Mouse (Mus musculus): Measurements from ENCODE around the gene 1700028P14Rik.

The 1700028P14Rik gene

DNA sequence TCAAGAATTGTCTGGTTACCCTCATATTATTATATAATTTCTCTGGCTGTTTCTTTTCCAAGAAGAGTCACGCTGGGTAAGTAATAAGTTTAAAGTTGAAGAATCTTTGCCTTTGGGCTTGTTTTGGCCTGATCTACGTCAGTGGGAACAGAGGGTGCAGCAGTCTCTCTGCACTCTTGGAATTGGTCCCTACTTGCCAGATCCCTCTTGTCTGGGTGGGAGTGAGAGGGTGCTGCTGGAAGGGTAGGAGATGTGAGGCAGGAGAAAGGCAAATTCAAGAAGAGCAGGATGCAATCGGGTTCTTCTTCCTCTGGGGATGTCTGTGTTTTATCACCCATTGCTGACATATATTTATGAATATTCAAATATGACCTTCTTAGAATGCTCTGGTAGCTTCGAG is 42.9 kb downstream of the 1700028P14Rik start:
- intact Hi-C loops (cut with DNase I) = no loop called here

DNA sequence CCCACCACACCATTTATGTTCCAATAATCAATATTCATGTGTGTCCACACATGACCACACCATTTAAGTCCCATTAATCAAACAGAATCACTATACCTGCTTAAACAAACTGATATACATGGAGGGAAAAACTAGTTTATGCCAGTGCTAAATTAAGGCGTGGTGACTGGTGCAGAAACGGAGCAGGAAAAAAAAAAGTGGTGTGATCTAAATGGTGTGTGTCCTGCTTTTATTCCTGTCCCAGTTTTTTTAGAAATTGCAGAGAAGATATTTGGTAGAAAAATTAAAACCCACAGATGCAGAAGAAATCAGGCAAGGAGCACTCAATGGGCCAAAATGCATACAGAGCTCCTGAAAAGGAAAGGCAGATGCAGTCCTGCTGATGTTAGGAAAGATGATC is 44.7 kb downstream of the 1700028P14Rik start:
- intact Hi-C loops (cut with DNase I) = no loop called here

DNA sequence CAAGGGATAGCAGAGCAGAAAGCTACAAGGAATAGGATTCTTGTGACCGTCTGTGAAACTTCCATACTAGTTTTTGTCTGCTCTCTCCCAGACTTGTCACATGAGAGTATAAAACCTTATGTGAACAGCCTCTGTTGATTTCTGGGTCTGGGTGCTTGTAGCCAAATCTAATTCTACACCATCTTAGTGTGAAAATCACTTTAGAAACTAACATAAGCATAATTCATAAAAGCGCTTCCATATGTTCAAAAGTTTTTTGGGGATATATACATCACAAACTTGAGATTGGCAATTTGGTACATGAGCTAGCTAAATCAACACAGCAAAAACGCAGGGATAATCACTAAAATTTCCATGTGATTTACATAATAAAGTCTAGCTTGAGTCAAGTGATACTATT is 57.7 kb downstream of the 1700028P14Rik start:
- intact Hi-C loops (cut with DNase I) = no loop called here

- intact Hi-C loops (cut with DNase I) = loop anchor here (10.0 kb wide), 1 partner anchor 386 kb away; no protein-coding TSS in a partner anchor
These were observed 73.8 kb downstream of the 1700028P14Rik start for GRCm38 (mm10) chr19:23578606-23579355.

DNA sequence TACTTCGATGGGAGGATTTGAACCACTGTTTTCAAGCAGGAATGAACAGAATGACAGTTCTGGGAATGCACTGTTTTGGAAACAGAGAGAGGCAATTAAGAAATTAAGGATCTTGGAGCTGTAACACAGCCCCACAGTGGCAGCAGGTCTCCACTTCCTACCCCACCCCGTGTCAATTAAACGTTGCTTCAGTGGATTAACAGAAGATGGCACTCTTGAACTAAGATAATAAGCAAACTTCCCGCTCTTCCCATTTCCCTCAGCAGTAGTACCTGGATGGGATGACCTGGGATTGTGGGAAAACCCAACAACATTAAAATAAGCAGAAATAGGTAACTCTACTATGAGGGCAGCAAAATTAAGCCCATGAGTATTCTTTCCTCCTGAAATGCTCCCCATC is 75.9 kb downstream of the 1700028P14Rik start:
- intact Hi-C loops (cut with DNase I) = loop anchor here (10.0 kb wide), 1 partner anchor 388 kb away; no protein-coding TSS in a partner anchor

DNA sequence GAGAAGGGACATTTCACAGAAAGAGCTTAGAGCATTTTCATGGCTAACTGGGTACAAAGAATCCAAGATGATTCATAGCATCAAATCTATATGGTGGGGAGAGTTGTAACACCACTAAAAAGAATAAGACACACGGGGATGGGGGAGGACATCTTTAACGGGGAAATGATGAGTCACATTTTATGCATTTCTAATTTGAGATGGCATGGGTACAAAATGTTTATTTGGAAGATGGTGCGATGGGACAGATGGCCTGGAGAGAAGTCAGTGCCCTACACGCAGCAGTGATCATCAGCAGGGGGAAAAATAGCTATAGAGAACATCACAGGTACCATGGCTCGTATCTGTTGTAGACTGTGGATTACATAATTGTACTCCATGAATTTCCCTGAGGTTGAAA is 88.9 kb downstream of the 1700028P14Rik start:
- intact Hi-C loops (cut with DNase I) = no loop called here

- intact Hi-C loops (cut with DNase I) = no loop called here
These were observed 90.0 kb downstream of the 1700028P14Rik start for GRCm38 (mm10) chr19:23562588-23562987.

GRCm38 (mm10) chr19:23562061-23562460 is 90.6 kb downstream of the 1700028P14Rik start:
- intact Hi-C loops (cut with DNase I) = no loop called here

GRCm38 (mm10) chr19:23553450-23553849 is 99.2 kb downstream of the 1700028P14Rik start:
- intact Hi-C loops (cut with DNase I) = no loop called here

DNA sequence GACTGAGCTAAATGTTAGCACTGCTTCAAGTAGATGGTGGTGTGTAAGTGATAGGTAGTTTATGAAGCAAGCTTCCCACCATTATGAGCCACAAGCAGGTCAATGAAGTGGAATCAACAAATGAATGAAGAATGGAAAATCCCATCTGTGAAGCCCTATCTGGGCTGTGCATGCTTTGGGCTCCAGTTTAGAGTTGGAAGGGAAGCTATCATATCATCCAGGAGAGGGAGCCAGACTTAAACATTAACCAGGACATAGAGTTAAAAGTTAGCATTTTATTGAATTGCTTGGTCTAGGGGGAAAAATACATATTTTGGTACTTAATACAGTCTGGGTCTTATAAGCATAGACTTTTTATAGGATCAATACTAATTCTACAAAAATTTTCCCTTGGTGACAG is 107.0 kb downstream of the 1700028P14Rik start:
- intact Hi-C loops (cut with DNase I) = no loop called here

GRCm38 (mm10) chr19:23543244-23544004 is 109.2 kb downstream of the 1700028P14Rik start:
- intact Hi-C loops (cut with DNase I) = no loop called here

GRCm38 (mm10) chr19:23542759-23543158 is 109.9 kb downstream of the 1700028P14Rik start:
- intact Hi-C loops (cut with DNase I) = no loop called here

DNA sequence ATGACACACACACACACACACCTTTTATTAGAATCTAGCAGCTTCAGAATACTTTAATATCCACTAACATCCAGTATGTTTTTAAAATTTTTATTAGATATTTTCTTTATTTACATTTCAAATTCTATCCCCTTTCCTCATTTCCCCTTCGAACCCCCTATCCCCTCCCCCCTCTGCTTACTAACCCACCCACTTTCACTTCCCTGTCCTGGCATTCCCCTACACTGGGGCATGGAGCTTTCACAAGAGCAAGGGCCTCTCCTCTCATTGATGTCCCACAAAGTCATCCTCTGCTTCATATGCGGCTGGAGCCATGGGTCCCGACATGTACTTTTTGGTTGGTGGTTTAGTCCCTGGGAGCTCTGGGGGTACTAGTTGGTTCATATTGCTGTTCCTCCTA is 116.9 kb downstream of the 1700028P14Rik start:
- intact Hi-C loops (cut with DNase I) = no loop called here

GRCm38 (mm10) chr19:23531899-23532298 is 120.7 kb downstream of the 1700028P14Rik start:
- intact Hi-C loops (cut with DNase I) = no loop called here

DNA sequence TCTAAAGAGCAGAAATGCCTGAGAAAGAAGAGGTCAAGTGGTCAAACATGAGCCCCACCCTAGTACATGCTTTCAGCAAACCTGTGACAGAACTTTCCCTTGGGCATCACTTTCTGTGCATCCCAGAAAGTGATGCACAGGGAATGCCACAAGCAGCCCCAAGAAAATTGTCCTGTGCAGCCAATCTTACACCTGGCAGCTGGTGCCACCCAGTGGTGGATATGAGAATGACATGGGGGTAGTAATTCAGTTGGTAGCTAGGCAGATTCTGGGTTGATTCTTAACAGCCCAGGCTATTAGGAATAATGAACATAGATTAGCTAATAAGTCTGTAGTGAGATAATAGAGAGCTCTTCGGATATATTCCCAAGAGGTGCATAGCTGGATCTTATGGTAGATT is 128.9 kb downstream of the 1700028P14Rik start:
- intact Hi-C loops (cut with DNase I) = loop anchor here (5.0 to 10.0 kb wide), 3 partner anchors 36 to 609 kb away; no protein-coding TSS in a partner anchor

DNA sequence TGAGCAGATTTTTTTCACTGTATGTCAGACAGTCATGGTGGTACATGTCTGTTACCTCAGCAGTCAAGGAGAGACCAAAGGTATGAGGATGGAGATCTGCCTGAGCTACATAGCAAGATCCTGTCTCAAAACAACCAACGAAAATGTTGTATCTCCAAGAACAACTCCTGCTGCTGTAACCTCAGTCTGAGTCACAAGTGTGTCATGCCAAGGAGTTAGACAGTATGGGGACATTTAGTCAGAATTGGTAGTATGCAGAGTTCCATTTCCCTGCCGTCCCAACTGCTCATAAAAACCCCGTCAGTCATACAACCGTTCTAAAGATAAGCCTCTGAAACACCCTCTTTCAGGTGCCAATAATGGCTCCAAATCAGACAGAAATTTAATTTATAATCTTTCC is 130.8 kb downstream of the 1700028P14Rik start:
- intact Hi-C loops (cut with DNase I) = loop anchor here (5.0 to 10.0 kb wide), 3 partner anchors 35 to 607 kb away; no protein-coding TSS in a partner anchor

DNA sequence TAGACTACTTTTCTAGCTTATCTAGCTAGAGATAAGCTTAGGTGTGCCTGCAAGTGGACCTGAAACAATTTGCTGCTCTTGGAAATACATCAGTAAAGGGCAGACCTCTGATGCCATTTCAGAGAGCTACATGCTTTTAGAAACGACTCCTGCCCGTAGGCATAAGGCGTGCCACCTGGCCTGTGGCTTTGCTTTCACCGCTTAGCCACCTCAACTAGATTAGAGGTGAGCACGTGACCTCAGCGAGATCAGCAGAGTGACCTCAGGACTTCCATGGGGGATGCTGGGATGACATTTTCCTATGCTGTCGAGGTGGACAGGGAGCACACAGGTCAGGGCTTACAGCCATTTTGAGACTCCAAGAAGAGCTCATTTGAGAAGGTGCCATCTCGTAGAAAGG is 131.5 kb downstream of the 1700028P14Rik start:
- intact Hi-C loops (cut with DNase I) = loop anchor here (5.0 to 10.0 kb wide), 3 partner anchors 34 to 606 kb away; no protein-coding TSS in a partner anchor

DNA sequence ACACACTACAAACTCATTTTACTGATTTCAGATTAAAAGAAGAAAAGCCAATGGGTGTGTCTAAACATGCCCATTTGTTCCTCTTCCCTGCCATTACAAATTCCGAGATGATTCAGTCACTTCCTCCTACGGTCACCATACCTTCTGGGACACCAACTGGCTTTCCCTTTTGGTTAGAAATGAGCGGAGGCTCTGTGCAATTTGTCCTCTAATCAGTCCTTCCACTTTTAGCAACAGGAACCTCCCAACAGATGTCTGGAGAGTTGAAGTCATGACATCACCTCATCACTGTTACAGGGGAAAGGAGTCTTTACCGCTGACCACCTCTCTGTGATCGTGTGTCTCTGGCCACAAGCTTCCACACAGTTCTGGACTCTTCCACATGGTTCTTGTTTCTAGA is 132.0 kb downstream of the 1700028P14Rik start:
- intact Hi-C loops (cut with DNase I) = loop anchor here (5.0 to 10.0 kb wide), 3 partner anchors 33 to 606 kb away; no protein-coding TSS in a partner anchor

DNA sequence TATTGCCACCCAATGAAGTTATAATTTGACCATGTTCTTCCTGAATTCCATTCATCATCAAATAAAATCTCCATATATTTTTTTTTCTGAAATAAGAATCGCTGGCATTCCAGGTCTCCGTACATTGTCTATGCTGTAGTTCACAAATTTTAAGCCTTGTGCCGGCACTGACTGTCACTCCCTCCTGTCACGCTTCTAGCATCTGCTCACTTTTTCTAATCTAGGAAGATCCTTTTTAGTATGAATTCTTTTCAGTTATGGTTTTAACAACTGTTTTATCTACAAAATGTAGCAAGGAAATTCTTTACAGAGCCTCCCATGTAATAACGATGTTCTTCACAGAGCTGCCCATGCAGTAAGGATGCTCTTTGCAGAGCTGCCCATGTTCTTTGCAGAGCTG is 134.1 kb downstream of the 1700028P14Rik start:
- intact Hi-C loops (cut with DNase I) = no loop called here

DNA sequence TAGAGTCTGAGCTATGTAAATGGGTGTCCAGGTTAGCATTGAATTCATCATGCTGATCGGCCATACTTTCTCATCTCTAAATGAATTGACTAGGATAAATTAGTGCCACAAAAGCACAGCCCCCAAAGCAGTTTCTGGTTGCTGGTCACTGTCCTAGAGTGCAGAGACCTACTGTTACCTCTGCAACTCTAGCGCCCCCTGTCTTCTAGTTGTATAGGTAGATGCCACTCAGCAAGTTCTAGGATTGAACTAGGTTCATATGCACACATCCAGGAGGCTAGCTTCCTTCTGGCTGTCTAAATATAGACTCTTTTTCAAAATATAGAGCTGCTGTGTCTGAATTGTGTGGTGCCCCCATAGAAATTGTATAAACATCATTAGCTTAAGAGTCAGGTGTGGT is 141.3 kb downstream of the 1700028P14Rik start:
- intact Hi-C loops (cut with DNase I) = no loop called here
